In the genomic region with DNA sequence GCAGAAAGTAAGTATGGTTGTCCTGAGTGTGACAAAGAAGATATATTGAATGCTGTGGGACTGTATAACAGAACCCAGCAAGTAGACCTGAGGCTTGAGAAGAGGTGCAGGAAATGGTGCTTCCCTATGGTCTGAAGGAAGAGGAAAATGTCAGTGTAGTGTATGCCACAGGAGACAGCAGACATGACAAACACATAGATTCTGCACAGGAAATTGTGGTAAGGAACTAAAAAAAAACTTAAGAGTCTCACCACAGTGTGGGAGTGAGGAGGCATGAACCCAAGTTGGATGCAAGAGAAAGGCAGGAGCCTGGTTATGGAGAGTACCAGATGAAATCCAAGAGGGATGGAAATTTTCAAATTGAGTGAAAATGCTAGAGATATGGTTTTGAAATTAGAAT, we compare ENCODE assay signal across 15 mouse cellular contexts.
"Had no signal": no experiment of that assay in that cellular context is flagged by ENCODE, and none has a peak within 500 bp of the region (broad histone marks: within the 10 kb centered on the region; RNA-seq: fewer than 3 reads in every experiment).

No protein-coding gene starts in this region.

- H3K27ac ChIP-seq: midbrain, embryonic 13.5 days; midbrain, embryonic 15.5 days; neural tube, embryonic 12.5 days; stomach, embryonic 15.5 days; stomach, postnatal 0 days had no signal

- H3K9ac ChIP-seq: lung, embryonic 14.5 days; midbrain, embryonic 13.5 days; midbrain, embryonic 15.5 days; neural tube, embryonic 12.5 days; stomach, embryonic 15.5 days had no signal

- H3K27me3 ChIP-seq: megakaryocyte, embryonic 14.5 days; midbrain, embryonic 13.5 days; midbrain, embryonic 15.5 days; neural tube, embryonic 12.5 days; stomach, embryonic 15.5 days had no signal

- H3K4me1 ChIP-seq: midbrain, embryonic 13.5 days; midbrain, embryonic 15.5 days; neural tube, embryonic 12.5 days; stomach, embryonic 15.5 days had no signal

- H3K4me3 ChIP-seq: megakaryocyte, embryonic 14.5 days; midbrain, embryonic 13.5 days; midbrain, embryonic 15.5 days; neural tube, embryonic 12.5 days; stomach, embryonic 15.5 days had no signal

- ATAC-seq: midbrain, embryonic 13.5 days; midbrain, embryonic 15.5 days had no signal

- DNase-seq: lung, adult 18-20 months; lung, embryonic 14.5 days; lung, postnatal 10 days; lung, postnatal 4 days; right cerebral cortex, postnatal 14 days; thymus, adult 2 months; thymus, postnatal 25 days; thymus, postnatal 4 days had no signal

- H3K36me3 ChIP-seq: midbrain, embryonic 13.5 days; midbrain, embryonic 15.5 days; neural tube, embryonic 12.5 days; stomach, embryonic 15.5 days had no signal

- H3K9me3 ChIP-seq: megakaryocyte, embryonic 14.5 days; midbrain, embryonic 13.5 days; midbrain, embryonic 15.5 days; neural tube, embryonic 12.5 days; stomach, embryonic 15.5 days had no signal

- H3K4me2 ChIP-seq: lung, embryonic 14.5 days; midbrain, embryonic 11.5 days; midbrain, embryonic 13.5 days; midbrain, embryonic 15.5 days; neural tube, embryonic 12.5 days; stomach, embryonic 15.5 days had no signal
